Mouse (Mus musculus): Measurements from ENCODE around the gene Gbf1.

DNA sequence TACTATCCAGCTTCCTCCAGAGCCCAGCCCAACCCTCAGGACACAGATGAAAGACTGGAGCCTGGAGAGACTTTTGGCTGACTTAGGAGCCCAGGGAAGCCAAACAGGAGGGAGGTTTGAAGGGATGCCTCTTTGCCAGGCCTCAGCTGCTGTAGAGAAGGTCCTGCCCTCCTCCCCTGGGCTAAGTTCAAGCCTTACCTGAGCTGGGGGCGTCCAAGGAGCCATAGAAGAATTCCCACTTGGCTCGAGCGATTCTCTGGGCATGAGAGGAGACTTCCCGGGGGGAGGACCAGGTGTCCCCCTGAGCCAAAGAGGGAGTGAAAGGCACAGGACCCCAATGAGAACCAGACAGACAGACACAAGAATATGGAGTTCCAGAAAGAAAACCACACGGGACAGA lies 171.4 kb downstream of the Gbf1 start:
- TF ChIP-seq CTCF (IDR thresholded peaks at IDR 0.05; ENCODE audit: low read depth, low read length) (no peak), POLR2A (IDR thresholded peaks at IDR 0.05; ENCODE audit: extremely low read depth, insufficient read depth, low read length) (no peak)

Data from liver, adult 2 months (tissue).